Mouse (Mus musculus): ENCODE measurements around the gene Med12l. TPM values are rescaled to one million over a fixed set of nuclear protein-coding genes. Genes with fewer than 3 reads are reported as not detected.

The Med12l gene
- total and polyA plus RNA-seq, 3 experiments, result 0.93 to 2.0 (median 1.5) TPM

DNA sequence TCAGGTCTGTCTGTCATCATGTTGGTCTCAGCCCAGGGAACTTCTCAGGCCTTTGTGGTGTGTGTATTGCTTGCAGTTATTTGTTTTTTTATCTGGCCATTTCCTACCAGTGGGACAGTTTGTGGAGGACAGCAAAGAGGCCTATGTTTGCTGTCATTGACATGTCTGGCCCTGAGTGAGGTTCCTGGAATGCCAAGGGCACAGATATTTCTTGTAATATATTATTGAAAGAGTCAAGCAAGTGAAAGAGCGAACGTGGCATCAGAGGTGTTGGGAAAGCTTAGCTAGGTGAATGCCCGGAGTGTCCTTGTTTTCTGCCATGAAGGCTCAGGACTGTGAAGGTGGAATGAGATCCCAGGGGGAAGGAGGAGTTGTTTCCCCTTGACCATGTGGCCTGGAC is 4.7 kb downstream of the Med12l start:
- no peak overlapping the region for H3K4me2 ChIP-seq (ENCODE audit: insufficient read depth, low read depth, poor library complexity, severe bottlenecking)
- no peak for TF ChIP-seq ETS1 (conservative IDR thresholded peaks at IDR 0.05; ENCODE audit: low read depth, low read length)
- TF ChIP-seq ZKSCAN1 (IDR thresholded peaks at IDR 0.05; ENCODE audit: borderline replicate concordance, low read depth, low read length), result no peak
- TF ChIP-seq MAX (IDR thresholded peaks at IDR 0.05; ENCODE audit: low read length), result no peak
- no peak for TF ChIP-seq MYC (IDR thresholded peaks at IDR 0.05; ENCODE audit: low read depth, low read length)
- no peak for TF ChIP-seq TBP (conservative IDR thresholded peaks at IDR 0.05; ENCODE audit: low read depth, low read length)
- no peak for TF ChIP-seq CHD1 (IDR thresholded peaks at IDR 0.05; ENCODE audit: low read depth, low read length)
- TF ChIP-seq EP300 (IDR thresholded peaks at IDR 0.05; ENCODE audit: low read length), result no peak
- no peak overlapping the region for H3K27ac ChIP-seq (ENCODE audit: insufficient read depth, low read depth)
- no peaks in the 10 kb centered on the region for H3K79me2 ChIP-seq (replicated peaks; ENCODE audit: control insufficient read depth, extremely low read depth, insufficient read depth, poor library complexity, severe bottlenecking)
- no peak overlapping the region for H3K4me3 ChIP-seq (replicated peaks in 1 of 3; ENCODE audit: low read depth in 2 of 3, low read length in 2 of 3, poor library complexity in 1 of 3)
- no peaks in the 10 kb centered on the region for H3K4me1 ChIP-seq (ENCODE audit: control insufficient read depth in 1 of 2, insufficient read depth in 2 of 2)
- in situ Hi-C loops (cut with MboI; ENCODE audit: low pct_ligation_motif_present, low pct_unique_long_range_greater_than_20kb, low sequenced_read_pairs), result no loop called here
- no peaks in the 10 kb centered on the region for H3K36me3 ChIP-seq (replicated peaks in 1 of 2; ENCODE audit: control insufficient read depth in 1 of 2, insufficient read depth in 1 of 2, low read length in 1 of 2)
- H3K9me3 ChIP-seq (replicated peaks; ENCODE audit: low read length), result peaks cover 19% of the 10 kb centered on the region
- no peak for DNase-seq (ENCODE audit: extremely low read depth)
- H3K27me3 ChIP-seq (replicated peaks), result no peaks in the 10 kb centered on the region
- no peak overlapping the region for H3K9ac ChIP-seq (ENCODE audit: insufficient read depth, low read depth)
- dilution Hi-C loops (cut with MboI; ENCODE audit: extremely low pct_ligation_motif_present, extremely low pct_unique_long_range_greater_than_20kb, low sequenced_read_pairs), result no loop called here

DNA sequence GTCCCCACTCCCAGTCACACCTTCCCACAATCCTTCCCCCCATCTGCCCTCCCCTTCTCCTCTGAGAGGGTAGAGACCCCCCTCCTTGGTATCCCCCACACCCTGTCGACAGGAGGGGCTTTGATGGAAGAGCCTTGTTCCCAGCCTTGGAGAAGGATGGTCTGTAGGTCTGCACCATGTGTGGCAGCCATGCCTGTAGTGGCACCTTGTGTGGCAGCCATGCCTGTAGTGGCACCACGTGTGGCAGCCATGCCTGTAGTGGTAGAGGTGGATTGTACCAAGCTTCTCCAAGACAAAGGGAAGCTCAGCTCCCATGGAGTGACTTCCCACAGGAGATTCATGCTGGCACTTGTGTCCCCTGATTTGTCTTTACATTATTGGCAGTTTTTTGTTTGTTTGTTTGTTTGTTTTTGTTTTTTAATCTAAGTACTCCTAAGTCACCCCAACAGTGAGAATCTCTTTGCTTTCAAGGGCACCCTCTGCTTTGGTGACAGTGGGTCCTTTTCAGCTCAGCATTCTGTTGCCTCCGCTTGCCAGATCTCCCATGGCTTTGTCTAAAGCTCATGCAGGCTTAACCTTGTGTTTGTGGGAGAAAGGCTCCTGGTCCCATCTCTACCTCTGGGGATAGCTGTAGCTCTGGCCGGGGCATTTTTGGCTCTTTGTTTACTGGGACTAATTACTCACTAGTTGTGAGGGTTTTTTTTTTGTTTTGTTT is 10.2 kb downstream of the Med12l start:
- Histone ChIP-seq H3K9me3 (replicated peaks; ENCODE audit: low read length) (no peaks in the 10 kb centered on the region), H3K4me2 (ENCODE audit: insufficient read depth, low read depth, poor library complexity, severe bottlenecking) (no peak overlapping the region), H3K27ac (ENCODE audit: insufficient read depth, low read depth) (no peak overlapping the region), H3K79me2 (replicated peaks; ENCODE audit: control insufficient read depth, extremely low read depth, insufficient read depth, poor library complexity, severe bottlenecking) (no peaks in the 10 kb centered on the region), H3K9ac (ENCODE audit: insufficient read depth, low read depth) (no peak overlapping the region), H3K4me3 (replicated peaks in 1 of 3; ENCODE audit: low read depth in 2 of 3, low read length in 2 of 3, poor library complexity in 1 of 3) (no peak overlapping the region), H3K36me3 (replicated peaks in 1 of 2; ENCODE audit: control insufficient read depth in 1 of 2, insufficient read depth in 1 of 2, low read length in 1 of 2) (no peaks in the 10 kb centered on the region), H3K27me3 (replicated peaks) (no peaks in the 10 kb centered on the region), H3K4me1 (ENCODE audit: control insufficient read depth in 1 of 2, insufficient read depth in 2 of 2) (no peaks in the 10 kb centered on the region)
- dilution Hi-C loops (cut with MboI; ENCODE audit: extremely low pct_ligation_motif_present, extremely low pct_unique_long_range_greater_than_20kb, low sequenced_read_pairs), result no loop called here
- in situ Hi-C loops (cut with MboI; ENCODE audit: low pct_ligation_motif_present, low pct_unique_long_range_greater_than_20kb, low sequenced_read_pairs), result no loop called here
- DNase-seq (ENCODE audit: extremely low read depth), result no peak
- TF ChIP-seq MYC (IDR thresholded peaks at IDR 0.05; ENCODE audit: low read depth, low read length) (no peak), SIN3A (IDR thresholded peaks at IDR 0.05; ENCODE audit: low read length) (no peak), GABPA (IDR thresholded peaks at IDR 0.05; ENCODE audit: insufficient replicate concordance, low read depth, low read length) (no peak), USF2 (conservative IDR thresholded peaks at IDR 0.05; ENCODE audit: low read depth, low read length) (no peak), CHD2 (IDR thresholded peaks at IDR 0.05; ENCODE audit: low read length) (no peak)

DNA sequence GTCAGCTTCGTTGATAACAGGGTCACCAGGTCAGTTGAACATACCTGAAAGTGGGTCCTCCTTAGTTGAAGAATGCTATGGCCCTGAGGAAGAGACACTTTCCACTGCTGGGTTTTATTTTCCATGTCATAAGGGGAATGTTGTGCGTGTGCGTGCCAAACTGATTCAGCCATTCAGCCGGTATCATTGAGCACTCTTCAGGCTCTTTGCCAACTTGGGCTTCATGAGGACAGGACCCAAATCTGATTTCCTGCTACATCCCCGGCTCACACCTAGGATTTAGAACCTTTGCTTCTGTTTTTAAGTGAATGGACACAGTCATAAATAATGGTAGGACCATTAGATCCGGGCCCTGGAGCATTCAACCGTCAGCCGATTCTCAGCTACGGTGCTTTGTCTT is 10.9 kb downstream of the Med12l start:
- DNase-seq (ENCODE audit: extremely low read depth), result no peak
- Histone ChIP-seq H3K4me1 (ENCODE audit: control insufficient read depth in 1 of 2, insufficient read depth in 2 of 2) (no peaks in the 10 kb centered on the region), H3K36me3 (replicated peaks in 1 of 2; ENCODE audit: control insufficient read depth in 1 of 2, insufficient read depth in 1 of 2, low read length in 1 of 2) (no peaks in the 10 kb centered on the region), H3K27ac (ENCODE audit: insufficient read depth, low read depth) (no peak overlapping the region), H3K4me2 (ENCODE audit: insufficient read depth, low read depth, poor library complexity, severe bottlenecking) (no peak overlapping the region), H3K9ac (ENCODE audit: insufficient read depth, low read depth) (no peak overlapping the region), H3K4me3 (replicated peaks in 1 of 3; ENCODE audit: low read depth in 2 of 3, low read length in 2 of 3, poor library complexity in 1 of 3) (no peak overlapping the region), H3K9me3 (replicated peaks; ENCODE audit: low read length) (no peaks in the 10 kb centered on the region), H3K27me3 (replicated peaks) (no peaks in the 10 kb centered on the region), H3K79me2 (replicated peaks; ENCODE audit: control insufficient read depth, extremely low read depth, insufficient read depth, poor library complexity, severe bottlenecking) (no peaks in the 10 kb centered on the region)
- in situ Hi-C loops (cut with MboI; ENCODE audit: low pct_ligation_motif_present, low pct_unique_long_range_greater_than_20kb, low sequenced_read_pairs), result no loop called here
- dilution Hi-C loops (cut with MboI; ENCODE audit: extremely low pct_ligation_motif_present, extremely low pct_unique_long_range_greater_than_20kb, low sequenced_read_pairs), result no loop called here
- TF ChIP-seq KAT2A (IDR thresholded peaks at IDR 0.05; ENCODE audit: insufficient replicate concordance, low read length), result no peak
- no peak for TF ChIP-seq MAZ (IDR thresholded peaks at IDR 0.05; ENCODE audit: low read depth, low read length)
- no peak for TF ChIP-seq SMC3 (IDR thresholded peaks at IDR 0.05; ENCODE audit: low read depth, low read length)
- no peak for TF ChIP-seq BHLHE40 (IDR thresholded peaks at IDR 0.05; ENCODE audit: low read depth, low read length)
- TF ChIP-seq HCFC1 (IDR thresholded peaks at IDR 0.05; ENCODE audit: low read depth, low read length), result no peak
- no peak for TF ChIP-seq CHD2 (IDR thresholded peaks at IDR 0.05; ENCODE audit: low read length)
